Mouse (Mus musculus) testis, adult 10 weeks (tissue): ENCODE measurements around the gene Cox6a2. TPM values are rescaled to one million over a fixed set of nuclear protein-coding genes. Genes with fewer than 3 reads are reported as not detected.

ENCODE experiments used
- polyA plus RNA-seq: library from polyadenylated mRNA; stranded (reverse); fragments of 350-450 nt; fragmentation: Illumina TruSeq; extraction: RNeasy Lipid Tissue Mini Kit (QIAGEN cat#74804); gene quantifications from one replicate; pipeline ENCODE4 v1.2.3, GENCODE M21; 2014; ENCODE audit warnings: low read depth, low replicate concordance

The Cox6a2 gene
- polyA plus RNA-seq = not detected

DNA sequence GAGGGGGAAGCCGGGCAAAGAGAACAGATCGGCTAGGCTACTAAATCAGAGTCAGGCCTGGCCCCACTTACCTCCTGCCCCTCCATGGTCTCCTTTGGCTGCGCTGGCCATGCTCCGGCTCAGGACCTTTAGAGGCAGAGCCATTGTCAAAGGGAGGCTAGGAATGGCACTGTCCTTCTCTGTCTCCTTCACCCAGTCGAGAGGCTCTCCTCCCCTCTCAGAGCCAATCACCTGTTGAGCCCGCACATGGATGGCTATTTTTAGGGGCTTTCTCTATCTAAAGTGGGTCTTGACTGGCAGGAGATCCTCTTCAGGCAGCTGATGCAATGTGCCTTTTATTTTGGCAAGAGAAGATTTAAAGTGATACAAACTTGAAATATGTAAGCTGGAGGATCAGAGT, at the start of gene Cox6a2:
Gene Cox6a2, minus strand, starts transcription at position 236 of the 400 bp plus-strand sequence.

GRCm38 (mm10) chr7:128246496-128247391, 40.6 kb upstream of the Cox6a2 start, which contains the start of gene Tgfb1i1:
Gene Tgfb1i1 (plus strand): TSS chr7:128246812.

DNA sequence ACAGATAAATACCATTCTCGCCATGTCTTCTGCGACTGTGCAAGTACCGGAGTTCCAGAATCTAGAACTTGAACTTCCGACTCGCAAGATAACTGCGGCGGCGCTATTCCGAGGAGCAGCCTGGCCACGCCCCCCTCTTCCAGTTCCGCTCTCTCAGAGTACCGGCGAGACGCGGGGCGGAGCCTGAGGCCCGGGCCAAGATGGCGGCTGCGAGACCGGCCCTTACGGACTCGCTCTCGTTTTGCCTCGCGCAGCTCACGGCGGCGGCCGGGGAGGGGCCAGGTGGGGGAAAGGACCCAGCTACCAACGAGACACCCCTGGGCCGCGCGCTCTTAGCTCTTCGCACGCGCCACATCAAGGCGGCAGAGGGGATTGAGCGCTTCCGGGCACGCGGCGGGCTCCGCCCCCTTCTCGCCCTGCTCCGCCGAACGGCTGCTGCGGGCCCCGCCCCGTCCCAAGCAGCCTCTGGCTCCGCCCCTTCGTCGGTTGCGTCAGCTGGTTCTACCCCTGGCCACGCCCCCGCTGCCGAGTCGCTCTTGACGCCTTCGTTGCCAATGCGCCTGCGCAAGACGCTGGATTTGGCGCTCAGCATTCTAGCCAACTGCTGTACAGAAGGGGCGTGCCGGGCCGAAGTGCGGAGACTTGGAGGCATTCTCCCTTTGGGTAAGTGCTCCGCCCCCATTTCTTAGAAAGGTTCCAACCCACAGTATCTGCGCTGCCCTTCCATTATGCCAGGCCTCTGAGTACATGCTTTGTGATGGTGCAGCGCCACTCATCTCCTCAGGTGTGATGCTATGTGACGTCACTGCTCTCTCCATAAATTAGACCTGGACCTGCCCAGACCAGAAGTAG, 32.0 kb upstream of the Cox6a2 start, which contains the start of gene 9130023H24Rik:
Gene 9130023H24Rik, minus strand, starts transcription at position 105 of the 852 bp plus-strand sequence.

DNA sequence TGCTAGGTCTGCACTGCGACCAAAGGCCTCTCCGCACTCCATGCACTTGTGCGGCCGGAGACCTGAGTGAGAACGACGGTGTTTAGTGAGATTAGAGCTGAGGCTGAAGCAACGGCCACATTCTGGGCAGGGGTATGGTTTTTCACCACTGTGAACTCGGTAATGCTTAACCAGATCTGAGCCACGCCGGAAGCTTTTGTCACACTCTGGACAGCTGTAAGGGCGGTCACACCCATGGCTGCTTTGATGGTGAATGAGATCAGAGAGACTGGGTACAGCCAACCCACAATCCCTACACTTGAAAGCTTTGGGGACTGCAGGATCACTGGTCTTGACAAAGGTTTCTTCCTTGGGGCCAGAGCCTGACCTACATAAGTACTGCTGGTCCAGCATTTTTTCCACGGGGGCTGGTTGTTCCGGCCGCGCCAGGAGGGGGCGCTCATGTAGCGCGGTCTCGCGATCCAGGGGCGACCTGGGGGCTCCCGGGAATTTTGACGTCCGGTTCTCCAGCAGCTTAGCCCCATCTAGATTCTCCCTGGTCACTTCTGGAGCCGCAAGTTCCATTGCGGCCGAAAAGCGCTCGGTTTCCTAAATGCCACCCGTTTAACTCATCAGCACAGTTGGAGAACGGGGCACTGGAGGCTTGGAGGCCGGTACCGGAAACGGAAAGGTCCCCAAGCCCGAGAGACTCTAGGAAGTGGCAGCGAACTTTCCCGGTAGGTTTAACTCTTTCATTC, 30.8 kb upstream of the Cox6a2 start, which contains the start of gene Armc5:
Gene Armc5, plus strand, starts transcription at position 487 of the 737 bp plus-strand sequence.

Other genes starting within 250 kb of the Cox6a2 start
- gene Fus, start 238.9 kb downstream of the Cox6a2 start, polyA plus RNA-seq = 440 TPM
- gene Pycard, start 212.5 kb downstream of the Cox6a2 start, polyA plus RNA-seq = 0.52 TPM
- not detected for gene Trim72, start 202.4 kb downstream of the Cox6a2 start, polyA plus RNA-seq
- gene Itgam, start 143.7 kb downstream of the Cox6a2 start, polyA plus RNA-seq = 0.57 TPM
- gene Gm49368, start 143.7 kb downstream of the Cox6a2 start, polyA plus RNA-seq = not detected
- 0.11 TPM for gene Itgax, start 76.8 kb downstream of the Cox6a2 start, polyA plus RNA-seq
- 18.0 TPM for gene Itgad, start 52.0 kb downstream of the Cox6a2 start, polyA plus RNA-seq
- gene Armc5, start 31.0 kb upstream of the Cox6a2 start, polyA plus RNA-seq = 0.22 TPM
- 8.1 TPM for gene 9130023H24Rik, start 31.6 kb upstream of the Cox6a2 start, polyA plus RNA-seq
- gene Tgfb1i1, start 40.4 kb upstream of the Cox6a2 start, polyA plus RNA-seq = 0.50 TPM
- not detected for gene Slc5a2, start 59.3 kb upstream of the Cox6a2 start, polyA plus RNA-seq
- gene BC017158, start 91.8 kb upstream of the Cox6a2 start, polyA plus RNA-seq = 0.99 TPM
- gene Rgs10, start 212.4 kb upstream of the Cox6a2 start, polyA plus RNA-seq = 33.4 TPM